Mouse (Mus musculus): ENCODE measurements around the gene Batf2.
"Not testable (repeated sequence)": the region's sequence is repeated elsewhere in the genome, so short reads cannot be mapped to it uniquely, and the experiment has no call there.

Batf2 gene

DNA sequence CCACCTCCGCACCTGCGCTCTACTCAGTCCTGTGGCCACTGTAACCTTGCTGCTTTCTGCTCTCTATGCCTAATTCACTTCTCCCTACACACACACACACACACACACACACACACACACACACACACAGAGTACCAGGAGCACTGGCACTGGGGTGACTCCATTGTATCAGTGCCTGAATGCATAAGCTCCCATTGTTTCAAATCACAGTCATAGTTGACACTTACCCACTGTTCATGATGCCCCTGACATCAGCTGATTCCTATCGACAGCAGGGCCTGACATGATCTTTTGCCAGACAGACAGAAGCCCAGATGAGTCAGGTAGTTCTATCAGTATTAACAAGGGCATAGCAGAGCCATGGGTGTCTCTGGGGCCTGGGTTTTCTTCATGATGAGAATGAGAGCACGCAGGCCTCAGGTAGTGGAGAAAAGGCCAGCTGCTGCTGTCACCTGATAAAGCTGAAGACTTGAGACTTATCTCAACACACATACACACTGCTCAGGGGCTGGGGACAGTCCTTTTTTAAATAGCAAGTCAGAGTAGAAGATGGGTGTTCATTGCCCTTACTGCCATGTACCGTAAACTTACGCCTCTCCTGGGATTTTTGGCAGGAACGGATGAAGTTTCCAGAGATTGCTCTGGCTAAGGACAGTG is 8.5 kb upstream of the Batf2 start:
- no peak for DNase-seq

DNA sequence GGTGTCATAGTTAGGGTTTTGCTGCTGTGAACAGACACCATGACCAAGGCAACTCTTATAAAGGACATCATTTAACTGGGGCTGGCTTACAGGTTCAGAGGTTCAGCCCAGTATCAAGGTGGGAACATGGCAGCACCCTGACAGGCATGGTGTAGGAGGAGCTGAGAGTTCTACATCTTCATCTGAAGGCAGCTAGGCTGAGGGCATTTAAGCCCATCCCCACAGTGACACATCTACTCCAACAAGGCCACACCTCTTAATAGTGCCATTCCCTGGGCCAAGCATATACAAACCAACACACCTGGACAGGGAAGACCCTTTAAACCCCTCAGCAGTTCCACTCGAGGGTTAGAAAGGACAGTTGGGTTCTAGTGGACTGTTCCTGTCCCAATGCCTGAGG is 7.6 kb upstream of the Batf2 start:
- not testable (repeated sequence) for DNase-seq

- no peak for DNase-seq
Observed at GRCm38 (mm10) chr19:6136397-6136796, 4.4 kb upstream of the Batf2 start.

DNA sequence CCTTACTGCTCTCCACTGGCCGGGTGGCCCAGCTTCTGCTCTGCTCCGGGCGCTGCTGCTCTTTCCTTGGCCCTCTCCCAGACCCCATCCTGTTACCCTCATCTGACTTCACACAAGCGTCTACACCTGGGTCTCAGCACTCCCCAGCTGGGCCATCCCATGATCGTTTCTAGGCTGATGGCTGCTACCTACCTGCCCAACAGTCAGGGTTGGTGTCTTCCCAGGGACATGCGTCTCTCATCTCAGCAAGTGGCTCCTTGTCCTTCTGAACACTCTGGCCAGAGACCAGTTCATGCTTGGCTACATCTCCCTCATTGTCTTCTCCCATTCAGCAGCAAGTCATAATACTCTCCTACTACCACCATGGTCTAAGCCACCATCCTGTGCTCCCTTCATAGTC is 1.1 kb upstream of the Batf2 start:
- peak in 1 of 2 experiments; percentile 50 for DNase-seq

DNA sequence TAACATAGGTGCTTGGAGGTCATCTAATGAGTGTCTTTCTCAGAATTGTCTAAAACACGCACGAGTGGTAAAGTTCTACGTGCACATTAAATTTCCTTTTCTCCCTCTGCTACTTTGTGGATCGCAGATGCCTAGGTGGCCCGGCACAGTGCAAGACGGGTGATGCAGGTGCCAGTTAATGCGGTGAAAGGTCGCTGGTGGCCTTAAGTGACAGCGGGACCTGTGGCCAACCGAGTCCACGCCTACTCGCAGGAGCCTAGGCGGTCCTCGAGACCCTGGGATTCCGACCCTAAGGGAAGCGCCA is 457 bp upstream of the Batf2 start:
- DNase-seq, result no peak

DNA sequence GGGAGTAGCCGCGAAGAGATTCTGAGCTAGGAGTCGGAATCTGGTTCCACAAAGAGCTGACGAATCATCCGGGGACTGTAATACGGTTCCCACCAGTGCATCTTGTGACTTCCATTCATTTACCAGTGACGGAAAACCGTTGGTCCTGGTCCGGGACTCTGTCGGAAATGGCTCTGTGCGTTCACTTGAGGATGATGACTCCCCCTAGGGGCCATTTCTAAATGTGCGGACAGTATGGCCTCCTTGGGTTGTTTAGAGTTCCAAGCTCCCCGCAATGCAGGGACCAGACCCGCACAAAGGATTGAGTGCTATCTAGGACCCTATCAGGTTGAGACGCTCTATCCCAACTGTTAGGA is 589 bp downstream of the Batf2 start, which contains the start of gene Arl2:
Gene Arl2 (minus strand): TSS at position 155 of the 356 bp plus-strand sequence.
- DNase-seq, result peak; percentile 85 to 87

DNA sequence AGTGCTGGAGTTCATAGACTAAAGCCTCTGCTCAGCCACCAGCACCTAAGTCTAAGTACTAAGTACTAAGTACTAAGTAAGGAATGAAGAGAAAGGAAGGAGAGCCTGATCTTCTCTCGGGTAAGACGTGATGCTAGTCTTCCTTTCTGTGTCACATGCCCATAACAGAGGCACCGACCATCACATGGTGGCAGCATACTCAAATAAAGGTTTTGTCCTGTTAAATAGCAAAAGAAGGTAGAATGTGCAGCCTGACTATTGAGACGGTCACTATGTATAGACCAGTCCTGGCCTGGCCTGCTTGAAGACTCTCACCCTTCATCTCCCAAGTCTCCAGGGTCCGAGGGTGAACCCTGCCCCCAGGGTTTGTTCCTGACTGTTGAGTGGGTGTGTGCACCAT is 4.1 kb downstream of the Batf2 start:
- no peak for DNase-seq

- DNase-seq, result no peak
Observed at GRCm38 (mm10) chr19:6155174-6155573, 14.4 kb downstream of the Batf2 start.

- no peak for DNase-seq
Observed at GRCm38 (mm10) chr19:6156372-6156771, 15.6 kb downstream of the Batf2 start.

GRCm38 (mm10) chr19:6157220-6157619 is 16.4 kb downstream of the Batf2 start:
- DNase-seq, result peak; percentile 36 to 53

- DNase-seq, result no peak
Observed at GRCm38 (mm10) chr19:6163872-6164547, 23.2 kb downstream of the Batf2 start.

- no peak for DNase-seq
Observed at GRCm38 (mm10) chr19:6166750-6167149, 26.0 kb downstream of the Batf2 start.

- no peak for DNase-seq
Observed at GRCm38 (mm10) chr19:6171215-6171614, 30.4 kb downstream of the Batf2 start.

DNA sequence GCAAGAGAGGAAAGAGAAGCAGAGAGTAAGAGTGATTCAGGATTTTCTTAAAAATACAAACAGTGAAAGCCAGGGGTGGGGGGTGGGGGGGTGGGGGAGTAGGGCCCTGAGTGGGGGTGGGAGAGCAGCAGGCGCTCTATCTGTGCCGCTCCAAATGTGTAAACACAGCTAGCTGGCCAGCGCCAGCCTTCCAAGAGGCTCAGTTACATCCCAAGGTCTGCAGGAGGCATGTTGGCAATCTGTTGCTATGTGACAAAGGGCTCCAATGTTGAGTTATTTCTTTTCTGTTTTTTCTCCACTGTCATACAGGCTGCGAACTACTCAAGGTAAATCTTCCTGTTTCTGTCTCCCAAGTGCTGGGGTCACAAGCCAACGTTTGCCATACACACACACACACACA is 34.0 kb downstream of the Batf2 start:
- peak; percentile 40 to 47 for DNase-seq

- no peak for DNase-seq
Observed at GRCm38 (mm10) chr19:6178775-6179174, 38.0 kb downstream of the Batf2 start.

- DNase-seq, result no peak
Observed at GRCm38 (mm10) chr19:6181629-6182028, 40.8 kb downstream of the Batf2 start.

DNA sequence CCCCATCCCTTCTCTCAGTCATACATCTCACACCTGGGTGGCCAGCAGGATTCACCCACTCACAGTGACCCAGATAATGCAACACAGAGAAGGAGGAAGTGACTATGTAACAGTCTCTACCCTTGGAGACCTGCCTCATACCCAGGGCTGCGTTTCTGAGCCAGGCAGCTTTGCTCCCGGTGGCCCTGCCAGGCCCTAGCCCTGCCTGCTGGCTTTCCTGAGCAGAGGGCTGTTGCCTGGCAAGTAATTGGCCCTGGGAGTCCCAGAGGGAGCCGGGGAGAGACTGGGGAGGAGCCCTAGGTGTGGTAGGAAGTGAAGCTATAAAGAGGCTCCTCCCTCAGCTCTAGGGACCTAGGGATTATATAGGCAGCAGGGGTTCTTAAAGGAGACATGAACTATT is 41.8 kb downstream of the Batf2 start:
- DNase-seq, result peak; percentile 62 to 76

GRCm38 (mm10) chr19:6184131-6184530 is 43.3 kb downstream of the Batf2 start, which contains the start of gene Majin:
Majin (plus strand) TSS chr19:6184388.
- no peak for DNase-seq

GRCm38 (mm10) chr19:6204265-6204664 is 63.5 kb downstream of the Batf2 start:
- DNase-seq, result no peak

DNA sequence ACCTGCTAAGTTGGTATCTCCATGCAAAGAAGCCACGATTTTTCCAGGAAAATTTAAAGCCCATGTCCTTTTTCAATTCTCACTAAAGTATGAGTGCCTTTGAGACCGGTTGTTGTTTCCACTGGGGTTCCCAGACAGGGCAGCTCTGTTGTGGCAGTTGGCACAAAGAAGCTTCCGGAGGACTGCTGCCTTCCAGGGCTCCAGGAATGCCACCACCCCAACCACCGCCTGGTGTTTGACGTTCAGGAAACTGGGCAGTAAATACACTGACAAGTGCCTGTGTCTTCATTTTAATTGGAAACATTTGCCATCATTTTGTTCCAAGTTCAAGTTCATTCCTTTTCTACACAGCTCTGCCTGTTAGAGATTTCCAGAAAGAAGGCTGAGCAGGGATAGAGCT is 65.9 kb downstream of the Batf2 start:
- no peak for DNase-seq

DNA sequence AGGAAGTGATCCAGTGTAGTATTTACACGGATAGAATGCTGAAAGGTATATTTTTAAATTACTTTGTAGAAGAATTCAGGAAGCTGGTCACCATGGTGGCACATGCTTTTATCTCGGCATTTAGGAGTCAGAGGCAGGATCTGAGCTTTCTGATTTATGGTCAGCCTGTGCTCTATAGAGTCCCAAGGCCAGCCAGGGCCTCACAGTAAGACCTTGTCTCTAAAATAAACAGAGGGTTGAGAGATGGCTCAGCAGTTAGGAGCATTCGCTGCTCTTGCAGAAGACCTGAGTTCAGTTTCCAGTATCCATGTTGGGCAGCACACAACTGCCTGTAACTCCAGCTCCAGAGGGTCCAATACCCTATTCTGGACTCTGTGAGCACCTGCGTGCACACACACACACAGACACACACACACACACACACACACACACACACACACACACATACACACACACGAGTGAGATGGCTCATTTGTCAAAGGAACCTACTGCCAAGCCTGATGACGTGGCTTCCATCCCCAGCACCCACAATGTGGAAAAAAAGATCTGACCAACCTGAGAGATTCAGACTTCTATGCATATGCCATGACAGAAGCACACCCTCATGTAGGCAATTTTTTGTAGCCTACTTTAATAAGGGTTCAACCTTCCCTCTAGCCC is 75.4 kb downstream of the Batf2 start:
- no peak for DNase-seq

DNA sequence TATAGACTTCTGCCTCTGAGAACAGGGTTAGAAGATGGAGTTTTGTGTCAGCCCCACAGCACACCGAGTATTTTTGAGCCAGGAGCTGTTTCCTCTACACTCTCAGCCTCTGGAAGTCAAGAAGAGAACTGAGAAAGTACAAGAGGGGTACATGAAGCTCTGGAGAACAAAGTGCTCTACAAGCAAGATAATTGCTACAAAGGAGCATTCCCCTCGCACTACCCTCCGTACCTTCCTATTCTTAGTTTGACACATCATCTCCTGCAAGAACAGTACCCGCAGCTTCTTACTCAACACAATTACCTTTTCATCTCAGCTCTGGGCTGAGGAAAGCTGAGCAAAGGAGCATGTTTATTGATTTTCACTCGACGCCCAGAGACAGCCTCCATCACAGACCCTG is 77.8 kb downstream of the Batf2 start:
- DNase-seq, result no peak
